Mouse (Mus musculus) layer of hippocampus, adult 2 months (tissue): ENCODE measurements around the gene Bex1. TPM values are rescaled to one million over a fixed set of nuclear protein-coding genes. Genes with fewer than 3 reads are reported as not detected.

Experiments used
- DNase-seq, 2 experiments: peaks; one replicate each; pipeline ENCODE4 v3.0.0; 2022; ENCODE audit warnings: low spot score in 2 of 2
- H3K27ac ChIP-seq: fragments of 200-600 bp; 2 replicates; pipeline ENCODE4 v1.8.1; 2022
- H3K4me3 ChIP-seq: fragments of 200-600 bp; 2 replicates; pipeline ENCODE4 v1.8.1; 2022; ENCODE audit warnings: mild to moderate bottlenecking
- CTCF ChIP-seq: fragments of 200-600 bp; conservative IDR thresholded peaks from 2 replicates; pipeline ENCODE4 v1.8.1; 2022; ENCODE audit warnings: antibody characterized with exemption, mild to moderate bottlenecking, moderate library complexity
- microRNA-seq, 2 experiments: library from miRNA; unstranded; fragments of <30 nt; microRNA quantifications; one replicate each; pipeline ENCODE4 v1.2.0; 2021
- total RNA-seq, 2 experiments: library from RNA; stranded (reverse); gene quantifications; 2 replicates each; pipeline ENCODE4 v1.2.3; 2021

Gene Bex1
- total RNA-seq, 2 experiments from 2014 or later = 75.0 to 76.6 TPM

GRCm38 (mm10) chrX:136204406-136204805, 10.9 kb downstream of the Bex1 start:
- no peak for DNase-seq
- TF ChIP-seq CTCF = no peak
- Histone ChIP-seq H3K27ac (no peak overlapping the region), H3K4me3 (no peak overlapping the region)

- TF ChIP-seq CTCF = no peak
- H3K27ac ChIP-seq = peak within 1 kb of the TSS; percentile 89
- peak; percentile 48 to 69 for DNase-seq
- H3K4me3 ChIP-seq = peak within 1 kb of the TSS; percentile 63
Measured at GRCm38 (mm10) chrX:136203664-136204066, 11.6 kb downstream of the Bex1 start, which contains the start of gene Tceal5. Gene Tceal5, minus strand, starts transcription at chrX:136203876.

DNA sequence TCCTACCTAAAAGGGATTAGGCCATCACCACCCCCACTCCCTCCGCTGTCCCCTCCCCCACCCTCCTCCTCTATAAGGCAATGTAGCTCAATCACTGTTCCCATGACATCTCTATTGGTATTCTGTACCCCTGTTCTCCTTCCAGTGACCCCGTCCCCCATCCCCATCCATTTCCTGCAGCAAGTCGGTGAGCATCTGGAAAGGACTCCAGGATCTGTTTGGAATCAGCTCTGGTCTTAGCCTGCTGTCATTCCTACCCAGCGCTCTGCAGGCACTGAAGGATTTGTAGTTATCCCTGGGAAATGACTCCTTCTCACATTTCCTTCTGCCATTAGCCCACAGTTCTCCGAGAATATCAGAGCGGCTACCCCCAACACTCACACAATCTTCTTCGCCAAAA, 12.1 kb downstream of the Bex1 start:
- TF ChIP-seq CTCF = no peak

GRCm38 (mm10) chrX:136196873-136197272, 18.4 kb downstream of the Bex1 start:
- no peak for DNase-seq
- H3K4me3 ChIP-seq = no peak overlapping the region
- TF ChIP-seq CTCF = peak; percentile 65
- H3K27ac ChIP-seq = no peak overlapping the region

More for the DNA sequence above, 12.1 kb downstream of the Bex1 start:
- peak overlapping the region; percentile 89 for H3K27ac ChIP-seq
- no peak for DNase-seq
- H3K4me3 ChIP-seq = peak overlapping the region; percentile 63

GRCm38 (mm10) chrX:136195193-136195944, 19.9 kb downstream of the Bex1 start:
- DNase-seq = no peak
- no peak overlapping the region for H3K4me3 ChIP-seq
- TF ChIP-seq CTCF = no peak
- no peak overlapping the region for H3K27ac ChIP-seq

DNA sequence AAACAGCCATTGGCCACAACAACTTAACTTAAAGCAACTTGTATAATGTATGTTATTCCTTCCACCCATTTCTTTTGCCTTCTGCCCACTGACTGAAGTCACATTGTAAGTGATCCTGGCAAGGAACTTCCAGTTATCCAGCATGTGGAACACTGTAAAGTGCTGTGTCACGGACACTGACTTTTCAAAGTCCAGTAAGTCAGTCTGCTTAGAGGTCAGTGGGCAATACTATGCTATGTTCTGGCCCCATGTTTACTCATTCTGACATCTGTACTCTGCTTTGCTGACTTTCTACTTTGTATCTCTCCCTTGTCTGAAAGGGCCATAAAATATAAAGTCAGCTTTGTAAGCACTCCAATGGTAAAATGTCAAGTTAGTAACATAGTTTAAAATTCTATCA, 32.2 kb downstream of the Bex1 start:
- DNase-seq = no peak
- TF ChIP-seq CTCF = no peak
- Histone ChIP-seq H3K4me3 (no peak overlapping the region), H3K27ac (no peak overlapping the region)

DNA sequence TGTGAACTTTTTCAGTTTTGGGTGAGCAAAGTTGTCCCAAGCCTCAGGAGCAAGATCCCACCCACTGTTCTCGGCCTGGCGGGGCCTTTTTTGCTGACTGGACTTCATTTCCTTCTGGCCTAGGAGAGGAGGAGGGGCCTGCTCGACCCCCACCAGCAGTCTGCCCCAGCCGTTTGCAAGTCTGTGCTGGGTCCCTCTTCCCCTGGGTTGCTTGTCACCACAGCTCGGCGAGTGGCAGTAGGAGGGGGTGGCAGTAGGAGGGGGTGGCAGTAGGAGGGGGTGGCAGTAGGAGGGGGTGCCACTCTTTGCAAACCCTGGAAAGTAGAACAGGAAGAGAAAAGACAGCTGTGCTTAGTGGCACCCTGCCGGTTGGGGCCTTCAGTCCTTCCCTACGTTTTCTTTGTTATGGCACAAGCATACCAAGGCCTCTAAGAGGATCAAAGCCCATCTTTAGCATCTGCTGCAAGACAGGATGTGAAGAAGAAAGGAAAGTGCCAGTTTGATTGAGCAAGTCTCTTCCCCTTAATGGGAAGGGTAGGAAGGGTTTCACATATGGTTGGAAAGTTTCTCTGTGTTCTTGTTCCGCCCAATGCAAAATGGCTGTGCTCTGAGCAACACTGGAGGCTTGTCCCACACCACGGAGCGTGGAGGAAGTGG, 34.3 kb downstream of the Bex1 start:
- no peak for TF ChIP-seq CTCF
- no peak for DNase-seq
- Histone ChIP-seq H3K27ac (no peak overlapping the region), H3K4me3 (no peak overlapping the region)

- Histone ChIP-seq H3K27ac (peak overlapping the region; percentile 88), H3K4me3 (peak overlapping the region; percentile 67)
- no peak for DNase-seq
- TF ChIP-seq CTCF = no peak
Measured at GRCm38 (mm10) chrX:136172786-136173185, 42.5 kb downstream of the Bex1 start.

DNA sequence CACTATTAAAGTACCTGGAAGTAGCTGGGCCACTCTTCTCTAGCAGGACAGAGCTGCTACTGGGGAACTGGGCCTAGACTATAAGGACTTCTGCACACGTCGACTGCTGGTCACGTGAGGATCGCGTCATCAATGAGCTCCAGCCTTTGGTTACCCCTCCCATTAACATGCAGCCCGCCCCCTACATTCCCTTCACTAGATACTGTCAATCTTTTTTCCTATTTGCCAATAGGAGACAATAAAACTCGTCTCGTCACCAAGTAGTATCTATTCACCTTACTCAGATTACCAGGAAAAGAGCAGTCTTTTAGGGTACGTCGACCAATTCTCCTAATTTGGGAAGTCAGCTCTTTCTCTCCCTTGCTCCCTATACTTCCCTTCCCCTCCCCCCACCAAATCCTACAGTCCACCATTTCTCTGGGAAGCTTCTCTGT, 43.2 kb downstream of the Bex1 start, which contains the start of gene Tceal8:
Tceal8 (minus strand) TSS at position 225 of the 434 bp plus-strand sequence.
- Histone ChIP-seq H3K27ac (peak within 1 kb of the TSS; percentile 88), H3K4me3 (peak within 1 kb of the TSS; percentile 67)
- DNase-seq = peak; percentile 64 to 86
- no peak for TF ChIP-seq CTCF

- no peak for TF ChIP-seq CTCF
- Histone ChIP-seq H3K27ac (peak overlapping the region; percentile 88), H3K4me3 (peak overlapping the region; percentile 67)
- peak; percentile 49 to 59 for DNase-seq
Measured at GRCm38 (mm10) chrX:136171189-136172117, 43.9 kb downstream of the Bex1 start.

GRCm38 (mm10) chrX:136170625-136171024, 44.7 kb downstream of the Bex1 start:
- no peak for DNase-seq
- Histone ChIP-seq H3K4me3 (peak overlapping the region; percentile 7; the same call in 1 of the 2 replicates), H3K27ac (no peak overlapping the region)
- TF ChIP-seq CTCF = no peak

Small RNA genes lying within 50 kb of the gene (microRNA-seq; reads per million reads assigned to microRNA genes)
- gene Mir6383 = 0 reads per million in 2 experiments

Other genes with a start within 250 kb of the Bex1 start
- 10 to 100 TPM; 60.7 to 62.9 TPM for gene Arxes2, start 221.7 kb downstream of the Bex1 start, total RNA-seq
- gene Arxes1, start 182.1 kb downstream of the Bex1 start, total RNA-seq = 10 to 100 TPM; 32.6 to 34.4 TPM
- 100 to 1,000 TPM; 365 to 379 TPM for gene Bex2, start 147.3 kb downstream of the Bex1 start, total RNA-seq
- gene Nxf3, start 130.3 kb downstream of the Bex1 start, total RNA-seq = under 1 TPM in 1 of 2 experiments, not detected in 1; 0.12 TPM
- 10 to 100 TPM; 18.5 to 22.0 TPM for gene Bex4, start 76.5 kb downstream of the Bex1 start, total RNA-seq
- 10 to 100 TPM; 33.2 to 40.7 TPM for gene Tceal8, start 43.2 kb downstream of the Bex1 start, total RNA-seq
- gene Tceal5, start 11.6 kb downstream of the Bex1 start, total RNA-seq = 100 to 1,000 TPM; 105 to 150 TPM
- gene Tceal7, start 734 bp downstream of the Bex1 start, total RNA-seq = 1 to 10 TPM; 2.1 to 2.4 TPM
- 10 to 100 TPM; 89.7 to 92.3 TPM for gene Tceal9, start 29.6 kb upstream of the Bex1 start, total RNA-seq
- gene Bex3, start 54.7 kb upstream of the Bex1 start, total RNA-seq = 100 to 1,000 TPM; 301 to 311 TPM